Mouse (Mus musculus) hindbrain, embryonic 14.5 days (tissue): ENCODE data around the gene Sorcs3. TPM values are rescaled to one million over a fixed set of nuclear protein-coding genes. Genes with fewer than 3 reads are reported as not detected.

Experiments used
- ATAC-seq: fragments of 200-750 bp; cut with Nextera tagmentation; 2 replicates; pipeline ENCODE4 v1.8.0; 2017; ENCODE audit warnings: moderate number of reproducible peaks, mild to moderate bottlenecking, moderate TSS enrichment, moderate library complexity; ENCODE audit not compliant: low FRiP score
- DNase-seq: peaks from one replicate; pipeline ENCODE4 v3.0.0-alpha.2; 2015; ENCODE audit warnings: low spot score
- H3K27ac ChIP-seq: fragments of 300-500 bp; sonication (generic); 2 replicates; pipeline ENCODE4 v1.5.1; 2014; ENCODE audit warnings: mild to moderate bottlenecking, moderate library complexity
- H3K27me3 ChIP-seq: fragments of 300-500 bp; sonication (generic); 2 replicates; pipeline ENCODE4 v1.6.1; 2014; ENCODE audit warnings: mild to moderate bottlenecking, low read length, mixed read lengths; ENCODE audit not compliant: control insufficient read depth, insufficient read depth
- H3K36me3 ChIP-seq: fragments of 300-500 bp; sonication (generic); replicated peaks from 2 replicates; pipeline ENCODE4 v1.6.1; 2014; ENCODE audit not compliant: control insufficient read depth, insufficient read depth
- H3K4me1 ChIP-seq: fragments of 300-500 bp; sonication (generic); replicated peaks from 2 replicates; pipeline ENCODE4 v1.6.1; 2014; ENCODE audit warnings: antibody characterized with exemption, low read length, mixed read lengths; ENCODE audit not compliant: control insufficient read depth, insufficient read depth
- H3K4me2 ChIP-seq: fragments of 300-500 bp; sonication (generic); replicated peaks from 2 replicates; pipeline ENCODE4 v1.6.1; 2014; ENCODE audit warnings: mild to moderate bottlenecking, moderate library complexity
- H3K4me3 ChIP-seq: fragments of 300-500 bp; sonication (generic); replicated peaks from 2 replicates; pipeline ENCODE4 v1.5.1; 2014; ENCODE audit warnings: mild to moderate bottlenecking, low read length
- H3K9ac ChIP-seq: fragments of 300-500 bp; sonication (generic); 2 replicates; pipeline ENCODE4 v1.6.1; 2014
- H3K9me3 ChIP-seq: fragments of 300-500 bp; sonication (generic); 2 replicates; pipeline ENCODE4 v1.6.1; 2016; ENCODE audit warnings: low read length; ENCODE audit not compliant: control insufficient read depth
- WGBS: fragments of 180-500 bp; shearing (Covaris S2); extraction: QIAGEN DNeasy Blood & Tissue Kit; methylation state at CpG from one replicate; pipeline ENCODE4 v1.1.7; 2014; 5-methylcytosine and 5-hydroxymethylcytosine counted together
- polyA plus RNA-seq: library from polyadenylated mRNA; unstranded; fragments of >200 nt; fragmentation: Nextera tagmentation; extraction: Ambion mirVana; gene quantifications from 2 replicates; pipeline ENCODE4 v1.2.1, GENCODE M21; 2014

Gene Sorcs3
- polyA plus RNA-seq, 1 experiment from 2014 or later, result 16.9 TPM

DNA sequence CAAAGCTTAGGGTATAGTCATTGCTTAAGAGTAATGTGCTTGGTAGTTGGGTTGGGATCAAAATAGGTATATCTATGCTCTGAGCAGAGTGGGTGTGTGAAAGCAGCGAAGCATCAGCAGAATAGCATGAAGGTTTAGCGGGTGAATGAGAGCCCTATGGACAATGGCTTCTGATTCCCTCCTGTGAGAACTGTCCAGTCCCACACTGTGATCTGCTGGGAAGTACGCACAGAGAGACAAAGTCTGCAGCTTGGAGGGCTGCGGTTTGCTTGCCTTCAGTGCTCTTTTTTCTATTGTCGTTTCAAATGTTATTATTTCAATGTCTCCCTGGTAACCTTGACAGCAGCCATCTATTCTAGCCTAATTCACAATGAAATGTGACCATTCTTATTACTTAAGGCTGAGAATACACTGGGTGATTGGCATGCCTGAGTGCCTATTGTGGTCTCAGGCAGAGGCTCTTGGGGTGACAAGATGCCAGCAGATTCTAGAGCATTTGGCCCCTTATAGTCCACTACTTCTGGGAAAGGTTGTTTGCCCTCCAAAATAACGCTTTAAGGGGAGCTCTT, 520.1 kb downstream of the Sorcs3 start:
- no peak overlapping the region for H3K4me2 ChIP-seq
- H3K4me3 ChIP-seq, result no peak overlapping the region
- H3K4me1 ChIP-seq, result 0 out of 2 replicates have a peak, but pooled peaks cover 4% of the 10 kb centered on the region
- H3K27me3 ChIP-seq, result no peaks in the 10 kb centered on the region
- 9% methylated on average over 6 of the region's 6 CpGs for WGBS
- no peaks in the 10 kb centered on the region for H3K36me3 ChIP-seq
- ATAC-seq, result no peak; the same call in 1 of the 2 replicates
- no peak overlapping the region for H3K9ac ChIP-seq
- H3K9me3 ChIP-seq, result no peaks in the 10 kb centered on the region
- DNase-seq, result peak; percentile 52
- 0 out of 2 replicates have a peak overlapping the region, but pooled peaks have one; percentile 44 for H3K27ac ChIP-seq

DNA sequence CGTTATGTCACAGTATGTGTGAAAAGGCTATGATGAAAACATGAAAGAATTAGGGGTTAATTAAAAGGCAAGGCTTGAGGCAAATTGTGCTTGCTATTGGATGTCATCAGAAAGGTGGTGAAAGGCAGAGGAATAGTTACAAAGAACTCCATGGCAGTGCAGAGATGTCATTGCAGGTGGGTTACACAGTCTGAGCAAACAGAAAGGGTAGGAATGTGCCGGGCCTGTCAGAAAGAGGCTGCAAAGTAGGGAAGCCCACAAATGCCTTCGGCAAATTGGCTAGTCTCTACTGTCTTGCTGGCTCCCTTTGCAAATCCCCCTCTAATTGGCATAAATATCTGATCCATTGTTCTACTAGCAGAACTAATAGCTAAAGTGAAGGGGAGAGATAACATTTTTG, 521.2 kb downstream of the Sorcs3 start:
- no peak for ATAC-seq
- Histone ChIP-seq H3K9me3 (no peaks in the 10 kb centered on the region), H3K9ac (no peak overlapping the region), H3K4me1 (0 out of 2 replicates have a peak, but pooled peaks cover 4% of the 10 kb centered on the region), H3K4me3 (no peak overlapping the region), H3K27ac (no peak overlapping the region), H3K27me3 (no peaks in the 10 kb centered on the region), H3K36me3 (no peaks in the 10 kb centered on the region), H3K4me2 (no peak overlapping the region)
- WGBS, result 34% methylated on average over 3 of the region's 3 CpGs
- no peak for DNase-seq

DNA sequence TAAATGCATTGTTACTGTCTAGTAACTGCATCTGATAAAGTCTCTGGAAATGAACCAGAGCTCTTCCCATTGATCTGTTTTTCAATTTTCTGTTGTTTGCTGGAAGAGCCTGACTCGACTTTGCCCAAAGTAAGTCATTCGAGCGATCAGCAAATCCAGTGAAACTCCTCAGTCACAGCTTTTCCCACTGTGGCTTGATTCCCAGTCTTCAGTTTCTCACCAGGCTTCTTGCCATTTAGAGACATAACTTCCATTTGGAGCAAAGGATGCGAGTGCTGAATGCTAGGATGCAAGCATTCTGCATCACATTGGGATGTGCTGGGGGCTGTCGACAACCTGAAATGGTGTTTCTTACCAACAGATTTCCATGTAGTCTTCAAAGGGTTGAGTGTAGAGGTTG, 521.8 kb downstream of the Sorcs3 start:
- no peak overlapping the region for H3K27ac ChIP-seq
- ATAC-seq (no peak), DNase-seq (no peak)
- no peaks in the 10 kb centered on the region for H3K27me3 ChIP-seq
- H3K9ac ChIP-seq, result no peak overlapping the region
- H3K9me3 ChIP-seq, result no peaks in the 10 kb centered on the region
- 0 out of 2 replicates have a peak, but pooled peaks cover 4% of the 10 kb centered on the region for H3K4me1 ChIP-seq
- H3K4me3 ChIP-seq, result no peak overlapping the region
- no peak overlapping the region for H3K4me2 ChIP-seq
- 92% methylated on average over 5 of the region's 5 CpGs for WGBS
- no peaks in the 10 kb centered on the region for H3K36me3 ChIP-seq

DNA sequence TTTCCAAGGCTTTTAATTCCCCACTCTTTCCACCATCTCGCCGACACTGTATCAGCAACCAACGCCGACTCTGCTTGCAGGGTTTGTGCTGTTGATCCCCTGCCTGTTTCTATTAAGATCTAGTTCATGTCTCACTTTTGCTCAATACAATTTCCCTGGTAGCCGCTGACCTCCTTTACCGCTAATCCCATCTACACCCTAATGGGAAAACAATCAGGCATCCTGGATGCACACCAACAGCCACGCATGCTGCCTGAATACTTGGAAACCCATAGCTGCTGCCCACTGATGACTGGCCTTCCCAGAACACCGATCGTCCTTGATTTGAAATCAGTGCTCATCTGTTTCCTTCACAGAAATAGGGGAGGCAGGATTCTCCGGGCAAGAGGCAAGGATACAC, 525.9 kb downstream of the Sorcs3 start:
- Histone ChIP-seq H3K9ac (no peak overlapping the region), H3K4me2 (no peak overlapping the region), H3K27ac (no peak overlapping the region), H3K36me3 (no peaks in the 10 kb centered on the region), H3K4me3 (no peak overlapping the region), H3K27me3 (no peaks in the 10 kb centered on the region), H3K4me1 (0 out of 2 replicates have a peak, but pooled peaks cover 4% of the 10 kb centered on the region), H3K9me3 (no peaks in the 10 kb centered on the region)
- 78% methylated on average over 10 of the region's 10 CpGs for WGBS
- no peak for DNase-seq
- no peak for ATAC-seq

DNA sequence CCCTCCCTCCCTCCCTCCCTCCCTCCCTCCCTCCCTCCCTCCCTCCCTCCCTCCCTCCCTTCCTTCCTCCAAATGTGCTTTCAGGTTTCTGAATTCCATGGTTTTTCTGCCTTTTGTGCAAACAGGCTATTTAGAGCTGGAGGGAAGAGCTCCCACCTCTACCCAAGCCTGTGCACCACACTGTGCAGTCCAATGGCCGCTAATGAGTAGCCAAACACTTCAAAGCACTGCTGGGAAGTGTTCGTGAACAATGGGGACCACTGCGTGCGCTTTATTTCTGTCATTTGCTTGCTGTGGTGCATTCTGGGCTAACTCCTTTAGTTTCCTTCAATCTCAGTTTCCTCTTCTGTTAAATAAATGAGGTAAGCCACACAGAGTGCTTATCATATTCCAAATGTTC, 528.5 kb downstream of the Sorcs3 start:
- DNase-seq (no peak), ATAC-seq (no peak)
- H3K4me3 ChIP-seq, result no peak overlapping the region
- no peak overlapping the region for H3K9ac ChIP-seq
- 22% methylated on average over 4 of the region's 4 CpGs for WGBS
- H3K4me2 ChIP-seq, result no peak overlapping the region
- H3K27ac ChIP-seq, result no peak overlapping the region
- no peaks in the 10 kb centered on the region for H3K36me3 ChIP-seq
- no peaks in the 10 kb centered on the region for H3K27me3 ChIP-seq
- no peaks in the 10 kb centered on the region for H3K4me1 ChIP-seq
- no peaks in the 10 kb centered on the region for H3K9me3 ChIP-seq

DNA sequence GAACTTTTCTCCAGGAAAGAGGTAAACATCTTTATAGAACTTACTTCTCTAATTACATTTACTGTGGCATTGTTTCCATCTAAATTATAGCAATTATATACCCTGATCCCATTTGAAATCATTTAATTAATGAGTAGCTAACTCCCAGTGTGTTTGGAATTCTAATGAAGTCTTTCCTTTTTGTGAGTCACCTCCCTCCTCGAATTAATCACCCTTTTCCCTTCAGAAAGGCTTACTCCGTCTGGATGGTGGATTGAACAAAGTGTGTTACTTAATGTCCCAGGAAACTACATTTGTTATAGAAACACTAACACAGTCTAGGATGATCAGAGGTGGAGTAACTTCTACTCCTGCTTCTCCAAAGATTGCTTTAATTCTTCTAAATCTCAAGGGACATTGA, 531.7 kb downstream of the Sorcs3 start:
- H3K4me2 ChIP-seq, result no peak overlapping the region
- no peaks in the 10 kb centered on the region for H3K4me1 ChIP-seq
- WGBS, result 18% methylated on average over 2 of the region's 2 CpGs
- H3K9me3 ChIP-seq, result no peaks in the 10 kb centered on the region
- no peaks in the 10 kb centered on the region for H3K36me3 ChIP-seq
- no peak for ATAC-seq
- no peak overlapping the region for H3K4me3 ChIP-seq
- no peaks in the 10 kb centered on the region for H3K27me3 ChIP-seq
- no peak for DNase-seq
- no peak overlapping the region for H3K27ac ChIP-seq
- no peak overlapping the region for H3K9ac ChIP-seq

DNA sequence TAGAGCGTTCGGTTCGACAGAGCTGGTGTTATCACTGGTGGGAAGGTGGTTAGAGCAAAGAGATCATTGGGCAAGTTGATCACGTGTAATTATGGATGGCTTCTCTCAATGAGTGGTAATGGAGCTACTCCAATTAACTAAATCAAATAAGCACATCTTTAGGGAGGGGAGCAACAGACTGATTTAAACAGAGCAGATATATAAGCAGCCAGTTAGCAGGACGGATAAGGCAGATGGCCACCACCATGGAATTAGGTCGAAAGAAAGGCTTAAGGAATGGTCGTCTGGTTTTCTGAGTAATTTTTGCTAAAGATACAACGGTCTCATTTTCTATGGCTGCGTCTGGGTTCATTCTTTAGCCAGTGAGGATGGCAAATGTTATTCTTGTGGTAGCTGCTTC, 549.3 kb downstream of the Sorcs3 start:
- 79% methylated on average over 9 of the region's 9 CpGs for WGBS
- no peaks in the 10 kb centered on the region for H3K4me1 ChIP-seq

DNA sequence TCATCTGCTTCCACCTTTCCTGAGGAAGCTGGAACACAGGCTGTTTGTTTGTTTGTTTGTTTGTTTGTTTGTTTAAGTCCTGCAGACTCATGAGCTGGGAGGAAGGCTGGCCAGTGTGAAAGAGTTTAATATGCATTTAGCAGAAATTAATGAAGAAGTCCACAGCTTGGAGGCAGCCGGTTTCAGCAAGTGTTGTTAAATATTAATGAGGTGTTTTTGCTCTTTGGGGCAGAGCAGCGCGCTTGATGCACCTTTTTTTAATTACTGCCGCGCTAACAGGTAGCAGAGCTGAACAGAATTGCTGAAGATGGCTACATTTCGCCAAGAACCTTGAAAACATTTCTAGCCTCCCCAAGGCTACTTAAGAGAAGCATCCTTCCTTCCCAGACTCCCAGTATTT, 551.0 kb downstream of the Sorcs3 start:
- ATAC-seq (no peak), DNase-seq (no peak)
- Histone ChIP-seq H3K4me2 (no peak overlapping the region), H3K27me3 (no peaks in the 10 kb centered on the region), H3K36me3 (no peaks in the 10 kb centered on the region), H3K9ac (no peak overlapping the region), H3K27ac (no peak overlapping the region), H3K9me3 (no peaks in the 10 kb centered on the region), H3K4me1 (no peaks in the 10 kb centered on the region), H3K4me3 (no peak overlapping the region)
- WGBS, result 43% methylated on average over 6 of the region's 6 CpGs

More for the DNA sequence above, 549.3 kb downstream of the Sorcs3 start:
- Histone ChIP-seq H3K4me3 (no peak overlapping the region), H3K9ac (no peak overlapping the region), H3K9me3 (no peaks in the 10 kb centered on the region), H3K36me3 (no peaks in the 10 kb centered on the region), H3K27ac (no peak overlapping the region), H3K27me3 (no peaks in the 10 kb centered on the region), H3K4me2 (no peak overlapping the region)
- ATAC-seq (no peak), DNase-seq (no peak)

DNA sequence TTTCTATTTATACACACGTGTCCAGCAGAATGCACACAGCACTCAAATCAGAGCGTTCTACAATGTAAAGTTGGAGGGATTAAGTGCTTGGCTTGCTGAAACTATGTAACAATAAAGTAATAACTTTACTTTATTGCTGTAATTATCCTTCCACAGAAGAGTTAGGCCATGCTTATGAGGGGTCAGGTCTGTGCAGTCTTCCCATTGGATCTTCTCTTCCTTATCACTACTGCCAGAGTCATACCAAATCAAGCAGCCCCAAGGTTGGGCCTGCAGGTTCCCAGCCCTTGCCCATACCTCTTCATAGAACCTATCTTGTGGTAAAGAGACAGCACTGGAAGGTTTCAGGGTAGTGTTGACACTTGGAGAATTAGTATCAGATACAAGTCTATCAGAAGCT, 560.7 kb downstream of the Sorcs3 start:
- no peaks in the 10 kb centered on the region for H3K27me3 ChIP-seq
- no peak overlapping the region for H3K27ac ChIP-seq
- H3K4me3 ChIP-seq, result no peak overlapping the region
- 95% methylated on average over 2 of the region's 2 CpGs for WGBS
- H3K9ac ChIP-seq, result no peak overlapping the region
- no peaks in the 10 kb centered on the region for H3K4me1 ChIP-seq
- no peak for ATAC-seq
- H3K36me3 ChIP-seq, result no peaks in the 10 kb centered on the region
- no peak overlapping the region for H3K4me2 ChIP-seq
- no peaks in the 10 kb centered on the region for H3K9me3 ChIP-seq
- no peak for DNase-seq

DNA sequence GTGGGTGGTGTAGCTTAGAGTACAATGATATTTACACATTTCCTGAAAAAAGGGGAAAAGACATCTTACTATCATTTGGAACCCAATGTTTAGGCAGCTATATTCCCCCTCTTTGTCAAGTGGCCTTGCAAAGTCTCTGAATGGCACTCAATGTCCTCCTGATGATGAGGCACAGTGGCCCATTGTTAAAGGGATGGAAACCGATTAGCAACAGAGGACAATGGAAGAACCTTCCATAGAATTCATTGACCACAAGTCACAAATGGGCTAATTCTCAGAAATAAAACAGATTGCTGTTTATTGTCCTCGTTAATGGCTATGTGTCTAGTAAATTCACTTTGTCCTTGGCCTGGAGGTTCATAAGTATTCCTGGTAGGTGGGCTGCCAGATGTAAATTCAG, 565.7 kb downstream of the Sorcs3 start:
- Histone ChIP-seq H3K9me3 (0 out of 2 replicates have a peak, but pooled peaks cover 4% of the 10 kb centered on the region), H3K4me2 (no peak overlapping the region), H3K27me3 (no peaks in the 10 kb centered on the region), H3K4me1 (no peaks in the 10 kb centered on the region), H3K27ac (no peak overlapping the region), H3K9ac (no peak overlapping the region), H3K4me3 (no peak overlapping the region), H3K36me3 (no peaks in the 10 kb centered on the region)
- ATAC-seq (no peak), DNase-seq (no peak)
- WGBS, result 29% methylated on average over 2 of the region's 2 CpGs
